Mouse (Mus musculus): ENCODE results near the gene Map3k10. TPM values are rescaled to one million over a fixed set of nuclear protein-coding genes. Genes with fewer than 3 reads are reported as not detected.

Map3k10 gene
- 10.1 and 11.3 TPM in 2 replicates for polyA plus RNA-seq (2015; fragmentation: Nextera tagmentation; extraction: Ambion mirVana)

DNA sequence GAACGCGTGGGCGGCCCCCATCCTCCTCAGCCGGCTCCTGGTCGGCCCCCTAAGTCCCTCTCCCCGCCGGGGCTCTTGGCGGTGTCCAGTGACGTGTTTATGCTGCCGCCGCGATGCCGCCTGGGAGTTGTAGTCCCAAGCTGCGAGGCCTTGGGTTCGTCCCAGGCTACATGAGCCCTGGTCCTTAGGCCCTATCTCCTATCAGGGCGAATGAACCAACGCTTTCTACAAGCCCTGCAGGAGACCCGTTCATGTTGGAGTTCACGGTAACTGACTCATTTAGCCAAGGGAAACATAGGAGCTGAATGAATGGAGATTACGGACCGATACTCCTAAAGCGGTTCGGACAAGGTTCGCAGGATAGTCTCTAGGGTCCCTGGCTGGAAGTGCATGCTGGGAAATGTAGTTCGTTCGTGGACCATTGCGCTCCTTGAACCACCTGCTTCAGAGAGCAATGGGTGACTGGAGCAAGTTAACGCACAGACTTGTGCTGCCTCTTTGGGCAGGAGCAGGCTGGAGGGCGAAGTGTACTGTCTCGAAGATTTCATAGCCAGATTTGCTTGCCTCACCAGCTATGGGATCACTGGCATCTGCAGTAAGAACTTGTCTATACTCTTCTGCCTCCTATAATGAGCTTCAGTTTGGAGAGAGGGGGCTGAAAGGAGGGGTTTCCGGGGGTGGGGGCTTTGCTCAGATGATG, at the start of gene Map3k10:
TSS of gene Map3k10 (minus strand) at position 77 of the 700 bp plus-strand sequence.
- Histone ChIP-seq H3K27me3 (no peaks in the 10 kb centered on the region), H3K9ac (peak within 1 kb of the TSS; percentile 83)

DNA sequence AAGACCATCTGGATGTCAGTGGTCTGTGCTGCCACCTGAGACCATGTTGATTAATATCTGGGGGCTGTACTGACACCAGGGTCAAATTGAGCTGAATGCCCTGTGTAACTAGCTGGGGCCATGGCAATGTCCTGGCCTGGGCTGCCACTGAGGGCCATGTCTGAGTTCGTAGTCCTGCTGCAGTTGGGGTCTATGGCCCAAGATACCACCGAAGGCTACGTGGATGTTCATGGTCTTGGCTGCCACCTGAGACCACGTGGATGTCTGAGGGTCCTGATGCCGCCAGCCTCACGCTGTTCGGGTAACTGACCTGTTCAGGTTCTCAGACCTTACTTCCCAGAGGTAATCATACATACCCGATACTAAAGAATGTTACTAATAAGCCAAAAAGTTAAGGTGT, 47.6 kb upstream of the Map3k10 start:
- H3K4me1 ChIP-seq = no peaks in the 10 kb centered on the region
- 89% methylated on average over 8 of the region's 8 CpGs for WGBS
- no peak overlapping the region for H3K4me2 ChIP-seq (replicated peaks)
- ATAC-seq (ENCODE audit: insufficient number of reproducible peaks, low FRiP score, low TSS enrichment, low read depth) = no peak
- no peaks in the 10 kb centered on the region for H3K36me3 ChIP-seq
- H3K27ac ChIP-seq (replicated peaks) = no peak overlapping the region
- no peak overlapping the region for H3K4me3 ChIP-seq (replicated peaks)
- no peaks in the 10 kb centered on the region for H3K27me3 ChIP-seq
- H3K9me3 ChIP-seq (replicated peaks) = no peaks in the 10 kb centered on the region
- no peak overlapping the region for H3K9ac ChIP-seq

More for the DNA sequence above, at the start of gene Map3k10:
- peaks cover 13% of the 10 kb centered on the region; the same call in 1 of the 2 replicates for H3K36me3 ChIP-seq
- under 1% methylated on average over 31 of the region's 31 CpGs for WGBS
- H3K27ac ChIP-seq (replicated peaks) = peak within 1 kb of the TSS; percentile 87
- peaks cover 26% of the 10 kb centered on the region for H3K4me1 ChIP-seq
- H3K4me2 ChIP-seq (replicated peaks) = peak within 1 kb of the TSS; percentile 99
- no peaks in the 10 kb centered on the region for H3K9me3 ChIP-seq (replicated peaks)
- H3K4me3 ChIP-seq (replicated peaks) = peak within 1 kb of the TSS; percentile 85
- ATAC-seq (ENCODE audit: insufficient number of reproducible peaks, low FRiP score, low TSS enrichment, low read depth) = peak; percentile 96

DNA sequence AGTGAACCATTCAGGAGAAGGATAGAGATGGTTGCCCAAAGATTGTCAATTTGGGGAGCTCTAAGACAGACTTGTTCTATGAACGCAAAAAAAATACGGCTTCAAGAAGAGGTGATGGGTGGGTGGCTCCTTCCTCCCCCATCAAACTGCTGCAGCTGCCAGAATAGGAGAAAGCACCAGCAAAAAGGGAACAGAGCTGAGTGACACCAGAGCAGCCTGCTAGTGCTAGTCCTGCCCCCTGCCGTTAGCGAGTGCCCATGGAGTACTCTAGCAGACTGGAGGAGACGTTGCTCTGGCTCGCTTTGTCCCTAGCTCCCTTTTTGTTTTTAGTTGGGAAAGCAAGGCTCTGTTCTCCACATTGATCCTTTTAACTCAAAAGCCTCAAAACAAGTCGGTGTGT, 36.0 kb upstream of the Map3k10 start:
- H3K4me1 ChIP-seq = no peaks in the 10 kb centered on the region
- no peak for ATAC-seq (ENCODE audit: insufficient number of reproducible peaks, low FRiP score, low TSS enrichment, low read depth)
- no peak overlapping the region for H3K27ac ChIP-seq (replicated peaks)
- 82% methylated on average over 7 of the region's 7 CpGs for WGBS
- H3K9me3 ChIP-seq (replicated peaks) = peaks cover 3% of the 10 kb centered on the region; the same call in 1 of the 2 replicates
- H3K4me3 ChIP-seq (replicated peaks) = no peak overlapping the region
- no peaks in the 10 kb centered on the region for H3K36me3 ChIP-seq
- no peak overlapping the region for H3K9ac ChIP-seq
- no peak overlapping the region for H3K4me2 ChIP-seq (replicated peaks)
- no peaks in the 10 kb centered on the region for H3K27me3 ChIP-seq

DNA sequence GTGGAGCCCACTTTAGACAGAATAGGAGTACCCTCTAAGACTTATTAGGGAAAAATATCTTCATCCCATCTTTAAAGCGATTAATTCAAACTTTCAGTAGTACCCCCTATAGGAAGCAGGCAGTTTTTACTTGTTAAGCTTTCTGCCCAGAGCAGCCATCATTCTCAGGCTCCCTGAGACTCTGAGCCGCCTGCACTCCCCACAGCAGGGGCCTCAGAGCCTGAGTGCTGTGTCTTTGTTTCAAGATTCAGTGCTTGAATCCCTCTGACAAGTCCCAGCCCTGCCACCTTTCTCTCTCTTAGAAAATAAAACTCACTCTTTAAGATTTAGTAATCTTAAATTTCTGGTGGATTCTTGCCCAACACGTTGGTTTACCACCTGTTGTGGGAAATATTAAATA, 22.3 kb upstream of the Map3k10 start:
- 41% methylated on average over 3 of the region's 3 CpGs for WGBS
- Histone ChIP-seq H3K36me3 (no peaks in the 10 kb centered on the region), H3K9me3 (replicated peaks) (no peaks in the 10 kb centered on the region), H3K4me1 (no peaks in the 10 kb centered on the region), H3K9ac (no peak overlapping the region), H3K27me3 (no peaks in the 10 kb centered on the region), H3K27ac (replicated peaks) (no peak overlapping the region), H3K4me2 (replicated peaks) (no peak overlapping the region), H3K4me3 (replicated peaks) (no peak overlapping the region)
- no peak for ATAC-seq (ENCODE audit: insufficient number of reproducible peaks, low FRiP score, low TSS enrichment, low read depth)

DNA sequence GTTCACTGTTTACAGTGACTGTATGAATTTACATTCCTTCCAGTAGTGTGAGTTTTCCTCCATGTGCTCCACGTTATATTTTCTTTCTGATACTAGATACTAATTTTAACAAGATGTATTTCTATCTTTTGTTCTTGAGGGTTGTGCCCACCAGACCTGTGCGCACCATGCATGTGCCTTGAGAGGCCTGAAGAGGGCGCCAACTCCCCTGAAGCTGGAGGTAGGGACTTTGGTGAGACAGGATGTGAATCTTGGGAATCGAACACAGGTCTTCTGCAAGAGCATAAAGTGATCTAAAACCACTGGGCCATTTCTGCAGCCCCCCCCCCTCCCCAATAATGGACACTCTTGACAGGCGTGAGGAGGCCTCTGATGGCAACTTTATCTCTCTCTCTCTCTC, 16.7 kb upstream of the Map3k10 start:
- H3K36me3 ChIP-seq = no peaks in the 10 kb centered on the region
- ATAC-seq (ENCODE audit: insufficient number of reproducible peaks, low FRiP score, low TSS enrichment, low read depth) = no peak
- H3K27ac ChIP-seq (replicated peaks) = no peak overlapping the region
- H3K4me1 ChIP-seq = peaks cover 11% of the 10 kb centered on the region
- H3K4me3 ChIP-seq (replicated peaks) = no peak overlapping the region
- WGBS = 32% methylated on average over 5 of the region's 5 CpGs
- H3K4me2 ChIP-seq (replicated peaks) = no peak overlapping the region
- no peaks in the 10 kb centered on the region for H3K27me3 ChIP-seq
- no peaks in the 10 kb centered on the region for H3K9me3 ChIP-seq (replicated peaks)
- H3K9ac ChIP-seq = no peak overlapping the region

DNA sequence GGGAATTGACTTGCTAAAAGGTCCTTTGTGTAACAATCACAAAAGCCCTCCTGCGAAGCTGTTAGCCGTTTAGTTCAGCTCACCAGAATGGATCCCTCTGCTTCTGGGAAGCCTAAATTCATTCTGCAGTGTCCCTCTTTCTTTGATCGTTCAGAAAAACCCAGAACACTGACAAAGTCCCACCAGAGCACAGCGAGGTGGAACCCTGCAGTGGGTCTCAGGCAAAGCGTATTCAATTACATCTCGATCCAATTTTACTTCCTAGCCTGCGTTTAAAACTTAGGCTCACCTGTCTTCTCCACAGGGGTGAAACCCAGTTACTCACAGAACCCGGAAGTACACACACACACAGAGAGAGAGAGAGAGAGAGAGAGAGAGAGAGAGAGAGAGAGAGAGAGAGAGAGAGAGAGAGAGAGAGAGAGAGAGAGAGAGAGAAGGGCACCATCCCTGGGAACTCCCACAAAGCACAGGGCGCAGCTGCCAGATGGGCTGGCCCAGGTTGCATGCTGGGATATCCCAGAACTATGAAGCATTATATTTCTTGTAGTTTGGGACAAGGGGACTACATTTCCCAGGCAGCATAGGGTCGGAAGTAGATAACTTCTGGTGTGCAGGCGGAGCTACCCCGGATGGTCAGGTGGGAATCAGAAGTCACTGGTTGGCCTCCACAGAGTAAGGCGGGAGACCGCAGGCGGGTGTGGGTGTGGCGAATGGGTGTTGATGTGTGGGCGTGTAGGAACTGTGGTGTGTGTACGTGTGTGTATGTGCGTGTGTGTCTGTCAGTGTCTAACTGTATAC, 14.6 kb upstream of the Map3k10 start, which contains the start of gene Zfp607b:
TSS of gene Zfp607b (plus strand) at position 526 of the 798 bp plus-strand sequence.
- Histone ChIP-seq H3K36me3 (no peaks in the 10 kb centered on the region), H3K9me3 (replicated peaks) (no peaks in the 10 kb centered on the region), H3K9ac (peak within 1 kb of the TSS; percentile 35), H3K4me2 (replicated peaks) (peak within 1 kb of the TSS; percentile 62), H3K4me3 (replicated peaks) (peak within 1 kb of the TSS; percentile 54), H3K4me1 (peaks cover 11% of the 10 kb centered on the region), H3K27ac (replicated peaks) (peak within 1 kb of the TSS; percentile 79), H3K27me3 (no peaks in the 10 kb centered on the region)
- ATAC-seq (ENCODE audit: insufficient number of reproducible peaks, low FRiP score, low TSS enrichment, low read depth) = peak; percentile 99
- under 1% methylated on average over 19 of the region's 19 CpGs for WGBS

DNA sequence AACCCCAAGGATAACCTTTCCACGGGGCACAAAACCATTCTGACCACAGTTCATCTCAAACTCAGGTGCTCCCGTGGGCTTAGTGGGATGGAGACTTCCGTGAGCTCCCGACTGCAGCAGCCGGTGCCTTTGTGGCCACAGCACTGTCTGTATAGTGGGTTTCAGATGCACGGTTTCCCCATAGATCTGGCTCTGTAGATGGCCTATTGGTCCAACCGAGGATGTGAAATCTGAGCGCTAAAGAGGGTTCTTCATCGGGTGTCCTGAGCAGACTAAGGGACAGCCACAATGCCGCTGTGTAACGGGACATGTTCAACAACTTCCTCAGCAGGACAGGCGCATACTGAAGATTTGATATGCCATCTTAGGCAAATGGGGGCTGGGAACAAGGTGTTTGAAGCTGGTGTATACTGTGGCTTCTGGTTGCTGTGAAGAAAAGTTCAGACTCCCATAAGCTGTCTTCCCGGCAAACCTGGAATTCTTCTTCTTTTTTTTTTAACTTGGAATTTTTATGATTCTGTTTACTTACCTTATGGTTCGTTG, 13.9 kb upstream of the Map3k10 start:
- Histone ChIP-seq H3K27me3 (no peaks in the 10 kb centered on the region), H3K4me2 (replicated peaks) (peak overlapping the region; percentile 62), H3K4me1 (peaks cover 11% of the 10 kb centered on the region), H3K9me3 (replicated peaks) (no peaks in the 10 kb centered on the region), H3K36me3 (no peaks in the 10 kb centered on the region), H3K9ac (peak overlapping the region; percentile 31), H3K4me3 (replicated peaks) (peak overlapping the region; percentile 54), H3K27ac (replicated peaks) (peak overlapping the region; percentile 79)
- WGBS = 32% methylated on average over 14 of the region's 14 CpGs
- no peak for ATAC-seq (ENCODE audit: insufficient number of reproducible peaks, low FRiP score, low TSS enrichment, low read depth)

DNA sequence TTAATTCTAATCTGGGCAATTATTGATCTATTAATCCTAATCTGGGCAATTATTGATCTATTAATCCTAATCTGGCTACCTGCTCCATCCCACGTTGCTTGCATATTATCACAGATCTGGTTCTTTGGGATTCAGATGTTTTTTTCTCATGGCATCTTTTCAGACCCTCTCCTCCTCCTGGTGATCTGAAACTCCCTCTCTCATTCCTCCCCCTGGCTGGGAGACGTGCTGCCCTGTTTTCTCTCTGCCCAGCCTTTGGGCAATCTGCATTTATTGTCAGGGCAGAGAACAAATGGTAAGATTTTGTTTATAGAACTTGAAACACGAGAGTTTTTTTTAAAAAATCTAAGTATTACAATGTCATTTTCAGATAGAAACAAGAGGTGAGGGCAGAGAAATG, 13.4 kb upstream of the Map3k10 start:
- Histone ChIP-seq H3K9ac (no peak overlapping the region), H3K4me2 (replicated peaks) (peak overlapping the region; percentile 62)
- no peak for ATAC-seq (ENCODE audit: insufficient number of reproducible peaks, low FRiP score, low TSS enrichment, low read depth)

DNA sequence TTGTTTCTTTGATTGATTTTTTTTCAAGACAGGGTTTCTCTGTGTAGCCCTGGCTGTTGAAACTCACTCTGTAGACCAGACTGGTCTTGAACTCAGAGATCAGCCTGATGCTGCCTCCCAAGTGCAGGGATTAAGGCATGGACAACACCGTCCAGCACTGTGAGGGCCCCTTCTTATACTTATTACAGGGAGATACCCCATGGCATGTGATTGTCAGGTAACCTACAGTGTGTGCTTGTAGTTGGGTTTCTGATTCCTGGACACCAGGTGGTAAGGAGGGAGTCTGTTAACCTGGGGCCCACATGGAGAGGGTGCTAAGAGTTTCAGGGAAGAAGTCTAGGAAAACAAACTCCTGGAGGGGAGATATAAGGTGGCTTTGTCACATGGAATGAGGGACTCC, 12.6 kb upstream of the Map3k10 start:
- Histone ChIP-seq H3K4me2 (replicated peaks) (no peak overlapping the region), H3K27me3 (no peaks in the 10 kb centered on the region), H3K9me3 (replicated peaks) (no peaks in the 10 kb centered on the region), H3K36me3 (no peaks in the 10 kb centered on the region), H3K4me3 (replicated peaks) (no peak overlapping the region), H3K4me1 (peaks cover 11% of the 10 kb centered on the region), H3K9ac (no peak overlapping the region), H3K27ac (replicated peaks) (no peak overlapping the region)
- no peak for ATAC-seq (ENCODE audit: insufficient number of reproducible peaks, low FRiP score, low TSS enrichment, low read depth)
- WGBS = 96% methylated on average over 1 of the region's 1 CpGs

More for the DNA sequence above, 13.4 kb upstream of the Map3k10 start:
- 61% methylated on average over 3 of the region's 3 CpGs for WGBS
- no peak overlapping the region for H3K27ac ChIP-seq (replicated peaks)
- H3K27me3 ChIP-seq = no peaks in the 10 kb centered on the region
- no peaks in the 10 kb centered on the region for H3K9me3 ChIP-seq (replicated peaks)
- H3K36me3 ChIP-seq = no peaks in the 10 kb centered on the region
- H3K4me1 ChIP-seq = peaks cover 11% of the 10 kb centered on the region
- 0 out of 2 replicates have a peak overlapping the region, but pooled peaks have one; percentile 54 for H3K4me3 ChIP-seq (replicated peaks)

DNA sequence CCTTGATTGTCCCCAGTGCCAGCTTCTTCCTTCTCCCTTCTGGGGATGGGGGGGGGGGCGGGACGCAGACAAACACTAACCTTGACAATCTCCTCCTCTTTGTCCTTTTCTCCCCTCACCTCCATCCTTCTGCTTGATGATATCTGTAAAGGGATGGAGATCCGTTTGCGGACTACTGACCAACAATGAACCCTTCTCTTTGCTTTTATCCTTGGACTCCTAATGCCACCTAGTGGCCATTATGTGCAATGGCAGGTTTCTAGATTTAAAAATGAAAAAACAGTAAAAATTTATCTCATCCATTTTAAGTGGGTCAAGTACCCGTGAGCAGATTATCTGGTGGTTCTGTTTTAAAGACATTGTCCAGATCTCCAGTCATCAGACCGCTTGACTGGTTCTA, 11.3 kb upstream of the Map3k10 start:
- Histone ChIP-seq H3K36me3 (no peaks in the 10 kb centered on the region), H3K27me3 (no peaks in the 10 kb centered on the region), H3K9me3 (replicated peaks) (no peaks in the 10 kb centered on the region), H3K4me2 (replicated peaks) (peak overlapping the region; percentile 28; the same call in 1 of the 2 replicates), H3K4me3 (replicated peaks) (no peak overlapping the region), H3K27ac (replicated peaks) (no peak overlapping the region), H3K9ac (no peak overlapping the region), H3K4me1 (peaks cover 11% of the 10 kb centered on the region)
- under 1% methylated on average over 6 of the region's 6 CpGs for WGBS
- ATAC-seq (ENCODE audit: insufficient number of reproducible peaks, low FRiP score, low TSS enrichment, low read depth) = no peak

DNA sequence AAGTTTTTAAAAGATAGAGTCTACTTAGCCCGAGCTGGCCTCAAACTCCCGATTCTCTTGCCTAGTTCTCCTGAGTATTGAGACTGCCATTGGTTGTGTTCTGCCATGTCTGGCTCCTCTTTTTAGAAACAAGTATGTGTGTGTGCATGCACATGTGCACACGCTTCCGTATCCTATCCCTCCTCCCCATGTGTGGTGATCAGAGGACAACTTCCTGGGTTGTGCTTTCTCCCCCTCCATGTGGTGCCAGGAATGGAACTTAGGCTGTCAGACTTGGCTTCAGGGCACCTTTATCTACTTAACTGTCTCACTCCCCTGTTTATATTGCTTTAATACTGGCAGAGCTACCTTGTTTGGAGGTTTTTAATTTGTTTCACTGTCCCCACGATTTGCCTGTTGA, 10.8 kb upstream of the Map3k10 start:
- peak overlapping the region; percentile 28; the same call in 1 of the 2 replicates for H3K4me2 ChIP-seq (replicated peaks)
- 29% methylated on average over 5 of the region's 5 CpGs for WGBS

More for the DNA sequence above, 10.8 kb upstream of the Map3k10 start:
- no peak for ATAC-seq (ENCODE audit: insufficient number of reproducible peaks, low FRiP score, low TSS enrichment, low read depth)
- no peak overlapping the region for H3K27ac ChIP-seq (replicated peaks)
- no peak overlapping the region for H3K9ac ChIP-seq
- no peaks in the 10 kb centered on the region for H3K27me3 ChIP-seq
- H3K36me3 ChIP-seq = no peaks in the 10 kb centered on the region
- no peaks in the 10 kb centered on the region for H3K9me3 ChIP-seq (replicated peaks)
- H3K4me1 ChIP-seq = peaks cover 11% of the 10 kb centered on the region
- no peak overlapping the region for H3K4me3 ChIP-seq (replicated peaks)

All from embryonic facial prominence, embryonic 15.5 days (tissue).